Mouse (Mus musculus) cortical plate, adult 2 months (tissue): ENCODE measurements around the gene Slc10a1.

Source experiments
- CTCF ChIP-seq: fragments of 200-500 bp; IDR thresholded peaks from 2 replicates; pipeline ENCODE4 v1.5.1; 2011; ENCODE audit warnings: mild to moderate bottlenecking, control low read depth, low read length; ENCODE audit not compliant: insufficient read depth; ENCODE audit errors: extremely low read depth
- POLR2A ChIP-seq: fragments of 200-500 bp; IDR thresholded peaks from 2 replicates; pipeline ENCODE4 v1.6.1; 2011; ENCODE audit warnings: mild to moderate bottlenecking, low read length, control low read depth; ENCODE audit not compliant: insufficient read depth; ENCODE audit errors: extremely low read depth

GRCm38 (mm10) chr12:80943395-80943794, 25.1 kb downstream of the Slc10a1 start:
- TF ChIP-seq POLR2A (no peak), CTCF (no peak)
